Mouse (Mus musculus): ENCODE data around the gene Ccdc169.

The Ccdc169 gene

GRCm38 (mm10) chr3:55123064-55123463, 14.1 kb upstream of the Ccdc169 start:
- no peak for DNase-seq

DNA sequence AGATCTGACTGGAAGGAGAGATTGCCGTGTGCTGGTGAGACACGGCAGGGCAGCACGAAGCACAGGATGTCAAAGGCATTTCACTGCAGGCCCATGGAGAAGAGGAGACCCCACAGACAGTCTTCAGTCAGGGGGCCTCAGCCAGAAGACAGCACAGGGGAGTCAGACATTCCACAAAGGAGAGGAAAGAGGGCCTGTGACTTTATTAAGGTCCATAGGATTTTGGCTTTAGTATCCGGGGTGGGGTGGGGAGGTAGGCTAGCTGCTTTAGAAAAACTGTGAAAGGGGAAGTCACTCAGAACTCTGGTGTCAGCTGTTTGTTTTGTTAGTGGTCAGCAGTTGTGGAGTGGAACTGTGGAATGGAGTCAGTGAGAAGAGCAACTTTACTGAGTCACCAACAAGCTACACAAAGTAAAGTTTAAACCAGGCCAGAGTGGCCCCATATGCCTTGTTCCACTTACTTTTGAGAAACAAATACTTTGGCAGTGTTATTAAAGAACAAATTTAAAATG, 7.9 kb upstream of the Ccdc169 start:
- no peak for DNase-seq

- no peak for DNase-seq
Measured at GRCm38 (mm10) chr3:55131576-55132233, 5.4 kb upstream of the Ccdc169 start.

DNA sequence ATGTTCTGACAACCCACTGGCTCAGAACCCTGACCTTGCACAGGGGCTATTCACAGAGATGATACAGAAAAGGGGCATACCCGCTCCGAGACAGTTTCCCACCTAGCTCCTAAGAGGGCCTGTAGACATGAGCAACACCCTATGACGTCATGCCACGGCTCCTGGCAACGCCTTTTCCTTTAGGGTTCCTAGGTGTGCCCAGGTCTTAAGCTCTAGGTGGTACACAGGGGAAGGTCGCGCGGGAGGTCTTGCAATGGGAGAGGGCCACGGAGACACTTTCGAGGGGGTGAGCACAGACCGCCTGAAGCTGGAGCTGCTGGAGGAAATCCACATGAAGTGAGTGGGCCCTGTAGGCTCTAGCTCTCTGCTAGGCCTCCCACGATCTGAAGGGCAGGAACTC, 2.7 kb downstream of the Ccdc169 start:
- DNase-seq, result no peak

DNA sequence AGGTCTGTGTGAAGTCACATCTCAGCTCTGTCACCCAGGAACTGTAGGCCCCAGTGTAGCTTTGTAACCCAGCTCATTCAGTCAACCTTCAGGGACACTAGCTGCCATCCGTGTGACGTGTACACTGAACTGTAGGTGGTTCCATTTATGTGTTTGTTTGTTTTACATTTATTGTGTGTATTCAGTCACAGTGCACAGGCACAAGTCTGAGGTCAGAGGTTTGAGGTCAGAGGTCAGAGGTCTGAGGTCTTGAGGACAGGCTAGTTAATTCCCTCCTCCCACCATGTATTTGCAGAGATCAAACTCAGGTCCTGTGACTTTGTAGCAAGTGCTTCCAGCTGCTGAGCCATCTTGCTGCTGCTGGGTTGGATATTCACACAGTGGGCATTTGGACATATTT, 4.3 kb downstream of the Ccdc169 start:
- no peak for DNase-seq

DNA sequence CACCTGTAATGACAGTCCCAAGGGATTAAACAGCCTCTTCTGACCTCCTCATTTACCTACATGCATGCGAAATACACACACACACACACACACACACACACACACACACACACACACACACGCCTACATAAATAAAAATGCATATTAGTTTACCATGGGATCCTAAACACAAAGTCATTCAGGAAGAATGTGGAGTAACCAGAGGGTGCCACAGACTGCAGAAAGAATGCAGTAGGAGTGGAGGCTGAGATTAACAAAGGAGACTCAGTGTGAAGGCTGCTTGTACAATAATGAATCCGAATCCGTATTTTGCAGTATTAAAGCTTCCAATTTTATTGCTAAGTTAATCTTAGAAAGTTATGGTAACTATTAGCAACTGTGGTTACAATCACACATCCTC, 7.8 kb downstream of the Ccdc169 start:
- DNase-seq, result no peak

- DNase-seq, result no peak
Measured at GRCm38 (mm10) chr3:55146441-55146840, 9.3 kb downstream of the Ccdc169 start.

GRCm38 (mm10) chr3:55147156-55147555, 10.0 kb downstream of the Ccdc169 start:
- DNase-seq, result no peak

DNA sequence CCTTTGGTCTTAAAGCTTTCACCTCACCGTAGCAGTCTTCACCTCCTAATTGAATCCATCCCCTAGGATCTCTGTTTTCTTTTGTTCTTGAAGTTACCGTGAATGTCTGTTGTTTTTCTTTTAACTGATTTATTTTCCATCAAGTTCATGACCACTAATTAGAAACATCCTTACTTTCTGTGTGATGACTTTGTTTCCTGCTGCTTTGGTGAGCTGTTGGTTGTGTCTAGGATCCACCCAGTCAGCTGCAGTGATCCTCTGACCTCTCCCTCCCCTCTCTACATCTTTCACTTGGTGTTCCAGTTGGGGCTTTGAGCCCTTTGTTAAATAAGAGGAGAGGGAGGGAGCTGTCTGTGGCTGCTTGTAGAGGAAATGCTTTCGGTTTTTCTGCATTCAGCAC, 11.0 kb downstream of the Ccdc169 start:
- DNase-seq, result no peak

GRCm38 (mm10) chr3:55151656-55152433, 14.7 kb downstream of the Ccdc169 start:
- DNase-seq, result peak in 1 of 2 experiments; percentile 8

DNA sequence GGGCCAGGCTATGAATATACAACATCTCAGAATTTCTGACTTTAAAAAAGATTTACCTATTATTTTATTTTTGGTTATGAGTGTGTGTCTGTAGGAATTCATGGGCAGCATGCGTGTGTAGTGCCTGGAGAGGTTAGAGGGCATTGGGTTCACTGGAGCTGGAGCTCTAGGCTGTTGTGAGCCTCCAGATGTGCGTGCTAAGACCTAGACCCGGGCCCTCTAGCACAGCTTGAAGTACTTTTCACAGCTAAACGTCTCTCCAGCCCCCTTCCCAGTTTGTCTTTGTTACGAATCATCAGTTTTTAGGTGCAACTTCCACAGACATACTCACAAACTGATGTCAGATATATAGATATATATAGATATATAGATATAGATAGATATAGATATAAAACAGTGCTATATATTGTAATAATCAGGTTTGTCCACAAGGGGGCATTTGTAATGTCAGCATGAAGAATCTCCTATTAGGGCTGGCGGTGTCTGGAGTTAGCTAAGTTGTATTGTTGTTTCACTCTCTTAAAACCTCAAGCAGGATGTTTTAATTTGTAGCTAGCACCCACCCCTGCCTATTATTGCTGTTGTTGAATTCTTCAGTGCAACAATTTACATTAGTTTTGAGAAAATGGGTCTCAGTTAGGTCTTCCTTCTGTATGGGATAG, 15.7 kb downstream of the Ccdc169 start:
- no peak for DNase-seq

DNA sequence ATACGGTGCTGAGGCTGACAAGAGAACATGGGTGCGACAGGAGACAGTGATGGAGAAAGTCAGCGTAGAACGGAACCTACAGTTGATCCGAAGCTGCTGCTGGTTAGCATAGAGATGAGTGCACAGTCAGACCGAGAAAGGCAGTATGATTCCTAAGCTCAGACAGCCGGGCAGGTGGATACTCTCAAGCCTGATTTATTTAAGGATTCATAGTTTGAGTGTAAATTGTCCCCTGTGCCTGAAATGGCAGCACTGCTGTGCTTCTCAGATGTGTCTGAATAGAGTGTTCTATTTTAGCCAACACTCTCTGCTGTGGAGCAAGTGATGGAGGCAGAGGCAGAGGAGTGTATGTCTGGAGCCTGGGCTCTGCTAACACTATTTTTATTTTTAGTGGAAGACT, 17.0 kb downstream of the Ccdc169 start:
- DNase-seq, result no peak

- no peak for DNase-seq
Measured at GRCm38 (mm10) chr3:55157413-55157812, 20.3 kb downstream of the Ccdc169 start.

DNA sequence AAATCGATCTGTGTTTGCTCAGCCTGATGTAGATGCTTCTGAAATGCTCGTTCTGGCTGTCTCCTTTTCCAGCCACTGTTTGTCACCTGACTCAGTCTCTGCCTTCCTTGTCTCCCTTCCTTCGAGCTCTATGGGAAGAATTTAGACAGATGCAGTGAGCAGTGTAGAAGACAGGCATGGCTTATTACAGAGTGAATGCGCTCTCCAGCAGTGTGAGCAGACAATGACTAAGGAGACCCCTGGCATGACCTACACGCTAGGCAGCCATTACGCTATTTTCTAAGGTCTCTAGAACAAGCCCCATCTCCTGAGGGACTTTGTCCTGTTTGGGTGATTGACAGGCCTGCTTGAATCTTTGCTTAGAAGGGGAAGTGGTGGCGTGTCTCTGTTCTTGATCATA, 24.0 kb downstream of the Ccdc169 start:
- no peak for DNase-seq

DNA sequence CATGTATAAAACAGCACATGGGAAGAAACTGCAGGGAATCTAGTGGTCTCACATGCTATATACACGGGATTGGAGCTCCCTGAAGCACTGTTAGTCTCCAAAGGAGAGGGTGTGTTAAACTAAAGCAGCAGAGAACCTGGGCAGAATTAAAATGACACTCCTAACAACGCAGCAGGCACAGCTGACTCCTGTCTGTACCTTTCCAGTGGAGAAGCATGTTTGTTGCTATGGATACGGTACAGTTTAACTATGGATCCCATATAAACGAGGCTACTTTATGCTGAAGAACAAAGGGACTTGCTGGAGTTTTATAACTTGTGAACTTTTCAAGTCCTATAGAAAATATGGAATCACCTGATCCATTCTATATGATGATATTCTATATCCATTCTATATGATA, 26.4 kb downstream of the Ccdc169 start:
- DNase-seq, result no peak

GRCm38 (mm10) chr3:55172478-55172877, 35.3 kb downstream of the Ccdc169 start:
- no peak for DNase-seq

DNA sequence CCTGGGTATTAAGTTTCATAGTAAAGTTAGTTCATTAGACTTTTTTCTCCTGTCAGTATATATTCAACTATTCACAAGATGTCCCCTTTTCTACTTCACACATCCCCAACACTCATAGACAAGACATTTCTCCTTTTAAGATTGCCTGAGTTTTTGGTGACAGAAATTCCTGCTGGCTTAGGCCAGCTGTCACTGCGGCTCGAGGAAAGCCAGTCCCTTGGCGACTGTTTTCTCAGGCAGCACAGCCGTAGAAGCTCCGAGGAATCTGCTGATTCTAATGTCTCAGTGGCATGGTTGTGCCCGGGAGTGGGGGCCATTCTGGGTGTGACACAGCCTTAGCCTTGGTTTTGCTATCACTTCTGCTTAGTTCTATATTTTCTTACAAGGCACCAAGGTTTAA, 40.1 kb downstream of the Ccdc169 start:
- no peak for DNase-seq

DNA sequence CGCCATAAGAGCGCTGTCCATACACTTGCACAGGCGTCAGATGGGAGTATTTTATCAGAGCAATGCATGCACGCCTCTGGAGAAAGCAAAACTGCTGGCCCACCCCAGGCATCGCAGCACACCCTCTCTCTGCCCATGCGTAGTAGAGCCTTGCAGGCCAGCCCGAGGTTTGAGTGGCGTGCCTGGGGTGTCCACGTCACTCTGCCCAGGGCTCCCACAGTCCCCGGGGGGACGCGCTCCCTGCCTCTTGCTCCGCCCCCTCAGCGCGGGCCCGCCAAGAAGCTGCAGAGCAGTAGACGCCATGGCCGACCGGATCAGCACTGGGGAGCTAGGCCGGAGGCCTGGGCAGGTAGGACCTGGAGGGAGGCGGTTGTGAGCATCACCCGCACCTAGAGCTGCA, 44.6 kb downstream of the Ccdc169 start, which contains the start of gene Sohlh2:
TSS of gene Sohlh2 (plus strand) at position 263 of the 400 bp plus-strand sequence.
- no peak for DNase-seq

DNA sequence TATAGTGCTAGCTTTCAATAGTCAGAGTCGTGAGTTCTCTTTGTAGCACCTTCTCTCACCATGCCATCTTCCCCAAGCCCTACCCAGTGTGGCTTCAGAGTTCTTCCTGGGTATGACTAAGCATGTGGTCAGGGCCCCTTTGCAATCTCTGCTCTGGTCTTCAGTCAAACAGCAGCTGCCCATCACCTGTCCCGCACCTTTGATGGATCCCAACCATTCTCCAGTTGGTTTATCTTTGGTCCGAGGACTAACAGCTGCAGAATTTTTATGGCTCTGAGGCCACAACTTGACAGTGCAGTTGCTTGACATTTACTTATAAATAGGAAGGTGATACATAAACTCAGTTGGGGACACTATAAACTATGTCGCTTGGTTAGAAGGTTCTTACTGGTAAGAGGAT, 54.5 kb downstream of the Ccdc169 start:
- no peak for DNase-seq

- no peak for DNase-seq
Measured at GRCm38 (mm10) chr3:55193351-55193750, 56.2 kb downstream of the Ccdc169 start.

GRCm38 (mm10) chr3:55194792-55195191, 57.7 kb downstream of the Ccdc169 start:
- DNase-seq, result no peak

- no peak for DNase-seq
Measured at GRCm38 (mm10) chr3:55195581-55196327, 58.6 kb downstream of the Ccdc169 start.

DNA sequence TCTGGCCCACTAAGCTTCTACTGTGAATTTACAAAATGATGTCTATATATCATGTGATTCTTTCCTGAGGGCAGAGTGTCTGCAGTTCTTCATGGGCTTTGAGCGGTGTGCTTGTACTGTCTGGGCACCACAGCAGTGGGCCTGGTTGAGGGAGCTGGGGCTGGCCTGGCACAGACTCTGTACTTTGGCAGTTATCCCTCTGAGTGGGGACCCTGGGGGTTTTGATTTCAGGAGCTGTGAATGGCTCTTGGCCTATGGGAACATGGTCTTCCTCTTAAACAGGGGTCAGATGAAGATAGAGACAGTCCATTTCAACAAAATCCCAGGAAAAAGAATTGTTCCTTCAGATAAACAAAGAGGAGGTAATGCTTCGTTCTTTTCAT, 59.2 kb downstream of the Ccdc169 start:
- no peak for DNase-seq

Measured in spleen, adult 18-20 months (tissue).